Mouse (Mus musculus): Measurements from ENCODE around the gene Sptbn4. TPM values are rescaled to one million over a fixed set of nuclear protein-coding genes. Genes with fewer than 3 reads are reported as not detected.

The Sptbn4 gene
- polyA plus RNA-seq, 2 experiments = 0.06 TPM

DNA sequence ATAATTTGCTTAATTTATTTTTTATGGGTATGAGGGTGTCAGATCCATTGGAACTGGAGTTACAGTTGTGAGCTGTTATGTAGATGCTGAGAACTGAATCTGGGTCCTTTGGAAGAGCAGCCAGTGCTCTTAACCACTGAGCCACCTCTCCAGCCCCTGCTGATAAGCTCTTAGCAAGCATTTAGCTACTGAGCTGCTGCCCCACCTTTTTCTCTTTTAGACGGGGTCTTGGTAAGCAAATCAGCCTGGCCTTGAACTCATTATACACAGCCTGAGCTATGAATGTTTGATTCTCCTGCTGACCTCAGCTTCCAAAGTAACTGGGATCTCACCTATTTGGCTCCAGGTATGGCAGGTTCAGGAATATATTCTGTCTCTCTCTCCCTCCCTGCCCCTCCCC lies 66.5 kb downstream of the Sptbn4 start:
- DNase-seq (ENCODE audit: low read depth in 3 of 3, low spot score in 3 of 3) = no peak
- Histone ChIP-seq H3K9me3 (ENCODE audit: control insufficient read depth, low read length) (no peaks in the 10 kb centered on the region), H3K27me3 (ENCODE audit: control insufficient read depth, insufficient read depth, low read length) (peaks cover 1% of the 10 kb centered on the region), H3K27ac (no peak overlapping the region), H3K36me3 (replicated peaks; ENCODE audit: control insufficient read depth, insufficient read depth, low read depth) (no peaks in the 10 kb centered on the region), H3K4me1 (replicated peaks; ENCODE audit: control insufficient read depth in 2 of 2, insufficient read depth in 2 of 2, low read length in 1 of 2) (peaks cover 5 to 11% of the 10 kb centered on the region in 2 experiments), H3K4me3 (ENCODE audit: insufficient read depth in 1 of 2, low read depth in 2 of 2, low read length in 2 of 2) (no peak overlapping the region), H3K9ac (replicated peaks) (no peak overlapping the region), H3K4me2 (ENCODE audit: low read depth) (no peak overlapping the region)
- 15% methylated on average over 1 of the region's 1 CpGs for WGBS (ENCODE audit: insufficient replicate concordance)
- TF ChIP-seq EP300 (IDR thresholded peaks at IDR 0.05; ENCODE audit: low read depth) (no peak), CTCF (IDR thresholded peaks at IDR 0.05; ENCODE audit: low read depth) (no peak)
- ATAC-seq (ENCODE audit: insufficient read depth) = no peak

DNA sequence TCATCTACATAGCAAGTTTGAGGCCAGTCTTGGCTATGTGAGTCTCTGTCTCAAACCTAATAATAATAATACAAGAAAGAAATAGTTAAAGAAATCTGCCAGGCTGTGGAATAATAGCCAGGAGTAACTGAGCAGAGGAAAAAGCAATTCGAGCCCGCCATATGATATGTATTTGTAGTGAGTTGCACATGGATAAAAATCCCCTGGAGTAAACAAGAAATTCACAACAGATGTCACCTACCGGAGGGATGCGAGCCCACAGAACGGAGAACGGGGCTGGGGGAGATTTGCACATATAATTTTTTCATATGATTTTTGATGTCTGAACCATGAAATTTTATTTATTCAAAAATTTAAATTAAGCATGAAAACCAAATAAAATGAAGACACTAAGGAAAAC lies 67.7 kb downstream of the Sptbn4 start:
- H3K27ac ChIP-seq = no peak overlapping the region
- DNase-seq (ENCODE audit: low read depth in 3 of 3, low spot score in 3 of 3) (no peak), ATAC-seq (ENCODE audit: insufficient read depth) (no peak)
- peaks cover 11% of the 10 kb centered on the region for H3K27me3 ChIP-seq (ENCODE audit: control insufficient read depth, insufficient read depth, low read length)
- WGBS (ENCODE audit: insufficient replicate concordance) = 75% methylated on average over 6 of the region's 6 CpGs
- no peak overlapping the region for H3K9ac ChIP-seq (replicated peaks)
- TF ChIP-seq CTCF (IDR thresholded peaks at IDR 0.05; ENCODE audit: low read depth) = no peak
- no peak for TF ChIP-seq EP300 (IDR thresholded peaks at IDR 0.05; ENCODE audit: low read depth)
- no peaks in the 10 kb centered on the region for H3K9me3 ChIP-seq (ENCODE audit: control insufficient read depth, low read length)
- no peak overlapping the region for H3K4me2 ChIP-seq (ENCODE audit: low read depth)
- no peak overlapping the region for H3K4me3 ChIP-seq (ENCODE audit: insufficient read depth in 1 of 2, low read depth in 2 of 2, low read length in 2 of 2)
- no peaks in the 10 kb centered on the region for H3K36me3 ChIP-seq (replicated peaks; ENCODE audit: control insufficient read depth, insufficient read depth, low read depth)
- H3K4me1 ChIP-seq (replicated peaks; ENCODE audit: control insufficient read depth in 2 of 2, insufficient read depth in 2 of 2, low read length in 1 of 2) = peaks cover 5 to 11% of the 10 kb centered on the region in 2 experiments

DNA sequence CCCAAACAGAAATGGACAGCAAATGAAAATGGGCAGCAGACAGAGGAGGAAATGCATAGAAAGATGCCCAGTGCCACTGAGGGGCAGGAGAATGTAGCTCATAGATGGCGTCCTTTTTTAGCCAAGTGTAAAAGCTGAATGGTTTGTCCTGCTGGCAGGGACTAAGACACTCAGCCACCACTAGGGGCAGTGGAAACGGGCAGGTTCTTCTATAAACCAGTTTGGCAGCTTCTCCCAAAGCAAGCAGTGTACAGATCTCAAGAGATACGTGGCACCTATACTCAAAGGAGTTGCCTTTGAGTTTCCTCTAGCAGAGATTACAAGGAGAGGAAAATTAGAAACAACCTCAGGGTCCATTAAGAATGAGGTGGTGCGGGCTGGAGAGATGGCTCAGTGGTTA lies 69.1 kb downstream of the Sptbn4 start:
- Histone ChIP-seq H3K27ac (no peak overlapping the region), H3K27me3 (ENCODE audit: control insufficient read depth, insufficient read depth, low read length) (peaks cover 23% of the 10 kb centered on the region), H3K4me1 (replicated peaks; ENCODE audit: control insufficient read depth in 2 of 2, insufficient read depth in 2 of 2, low read length in 1 of 2) (peaks cover 2 to 4% of the 10 kb centered on the region in 2 experiments), H3K4me3 (ENCODE audit: insufficient read depth in 1 of 2, low read depth in 2 of 2, low read length in 2 of 2) (no peak overlapping the region), H3K36me3 (replicated peaks; ENCODE audit: control insufficient read depth, insufficient read depth, low read depth) (no peaks in the 10 kb centered on the region), H3K4me2 (ENCODE audit: low read depth) (no peak overlapping the region), H3K9me3 (ENCODE audit: control insufficient read depth, low read length) (no peaks in the 10 kb centered on the region), H3K9ac (replicated peaks) (no peak overlapping the region)
- WGBS (ENCODE audit: insufficient replicate concordance) = 15% methylated on average over 4 of the region's 4 CpGs
- DNase-seq (ENCODE audit: low read depth in 3 of 3, low spot score in 3 of 3) (no peak), ATAC-seq (ENCODE audit: insufficient read depth) (no peak)
- no peak for TF ChIP-seq EP300 (IDR thresholded peaks at IDR 0.05; ENCODE audit: low read depth)
- TF ChIP-seq CTCF (IDR thresholded peaks at IDR 0.05; ENCODE audit: low read depth) = peak; percentile 62

DNA sequence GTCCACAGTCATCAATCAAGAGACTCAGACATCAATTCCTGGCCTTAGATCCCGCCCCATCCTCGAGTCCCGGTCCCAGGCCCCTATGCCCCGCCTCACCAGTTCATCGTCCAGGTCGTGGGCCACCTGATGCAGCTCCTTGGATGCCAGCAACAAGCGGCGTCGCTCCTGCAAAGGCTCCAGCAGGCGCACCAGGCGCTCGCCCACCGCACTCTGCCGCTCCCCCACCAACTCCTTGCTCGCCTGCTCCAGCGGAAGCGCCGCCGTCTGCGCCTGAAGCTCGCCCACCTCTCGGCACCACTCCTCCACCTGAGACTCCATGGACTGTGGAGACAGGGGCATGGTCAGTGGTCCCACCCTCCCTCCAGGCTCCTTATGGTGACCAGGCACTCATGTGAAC lies 72.2 kb downstream of the Sptbn4 start:
- Histone ChIP-seq H3K4me2 (ENCODE audit: low read depth) (no peak overlapping the region), H3K9me3 (ENCODE audit: control insufficient read depth, low read length) (no peaks in the 10 kb centered on the region)
- WGBS (ENCODE audit: insufficient replicate concordance) = 2% methylated on average over 22 of the region's 22 CpGs

DNA sequence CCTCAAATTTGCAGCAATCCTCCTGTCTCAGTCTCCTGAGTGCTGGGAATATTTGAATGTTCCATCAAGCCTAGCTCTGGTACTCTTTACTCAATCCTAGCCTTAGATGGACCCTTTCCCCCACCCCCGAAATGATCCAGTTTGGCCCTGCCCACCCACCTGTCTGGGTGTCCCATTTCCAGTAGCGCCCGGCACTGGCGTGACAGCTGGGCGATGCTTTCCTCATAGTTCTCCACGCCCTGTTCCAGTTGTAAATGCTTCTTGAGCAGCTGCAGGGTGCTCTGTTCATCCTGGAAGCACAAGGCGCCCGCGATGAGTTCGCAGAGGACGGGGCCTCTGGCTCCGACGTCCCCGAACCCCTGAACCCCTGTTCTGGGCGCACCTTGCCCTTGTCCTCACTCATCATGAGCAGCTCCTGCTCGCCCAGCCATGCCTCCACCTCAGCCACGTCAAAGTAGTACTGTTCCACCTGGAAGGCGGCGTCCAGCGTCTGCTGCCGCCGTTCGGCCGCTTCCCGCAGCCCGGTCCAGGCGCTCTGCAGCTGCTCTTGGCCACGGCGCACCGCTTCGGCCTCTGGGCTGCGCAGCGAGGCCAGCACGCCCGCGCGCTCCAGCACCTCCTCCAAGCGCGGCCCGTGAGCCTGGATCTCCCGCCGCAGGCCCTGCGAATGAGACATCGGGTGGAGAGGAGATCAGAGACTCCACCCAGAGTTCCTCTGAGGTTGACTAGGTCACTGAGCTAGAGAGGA lies 75.6 kb downstream of the Sptbn4 start:
- DNase-seq (ENCODE audit: low read depth in 3 of 3, low spot score in 3 of 3) = no peak
- TF ChIP-seq EP300 (IDR thresholded peaks at IDR 0.05; ENCODE audit: low read depth) (no peak), CTCF (IDR thresholded peaks at IDR 0.05; ENCODE audit: low read depth) (no peak)
- Histone ChIP-seq H3K9me3 (ENCODE audit: control insufficient read depth, low read length) (no peaks in the 10 kb centered on the region), H3K9ac (replicated peaks) (no peak overlapping the region), H3K36me3 (replicated peaks; ENCODE audit: control insufficient read depth, insufficient read depth, low read depth) (no peaks in the 10 kb centered on the region), H3K4me2 (ENCODE audit: low read depth) (no peak overlapping the region), H3K4me3 (ENCODE audit: insufficient read depth in 1 of 2, low read depth in 2 of 2, low read length in 2 of 2) (no peak overlapping the region), H3K27me3 (ENCODE audit: control insufficient read depth, insufficient read depth, low read length) (peaks cover 86% of the 10 kb centered on the region), H3K4me1 (replicated peaks; ENCODE audit: control insufficient read depth in 2 of 2, insufficient read depth in 2 of 2, low read length in 1 of 2) (no peaks in the 10 kb centered on the region), H3K27ac (no peak overlapping the region)
- ATAC-seq (ENCODE audit: insufficient read depth) = no peak
- WGBS (ENCODE audit: insufficient replicate concordance) = 5% methylated on average over 44 of the region's 44 CpGs

More for the DNA sequence above, 72.2 kb downstream of the Sptbn4 start:
- H3K36me3 ChIP-seq (replicated peaks; ENCODE audit: control insufficient read depth, insufficient read depth, low read depth) = no peaks in the 10 kb centered on the region
- H3K4me3 ChIP-seq (ENCODE audit: insufficient read depth in 1 of 2, low read depth in 2 of 2, low read length in 2 of 2) = no peak overlapping the region
- H3K27ac ChIP-seq = no peak overlapping the region
- H3K4me1 ChIP-seq (replicated peaks; ENCODE audit: control insufficient read depth in 2 of 2, insufficient read depth in 2 of 2, low read length in 1 of 2) = no peaks in the 10 kb centered on the region
- H3K27me3 ChIP-seq (ENCODE audit: control insufficient read depth, insufficient read depth, low read length) = peaks cover 55% of the 10 kb centered on the region
- DNase-seq (ENCODE audit: low read depth in 3 of 3, low spot score in 3 of 3) (no peak), ATAC-seq (ENCODE audit: insufficient read depth) (no peak)
- TF ChIP-seq CTCF (IDR thresholded peaks at IDR 0.05; ENCODE audit: low read depth) = no peak
- no peak for TF ChIP-seq EP300 (IDR thresholded peaks at IDR 0.05; ENCODE audit: low read depth)
- no peak overlapping the region for H3K9ac ChIP-seq (replicated peaks)
